Mouse (Mus musculus) MEL (cell line): Measurements from ENCODE around the gene Piezo1. TPM values are rescaled to one million over a fixed set of nuclear protein-coding genes. Genes with fewer than 3 reads are reported as not detected.

Source experiments
- DNase-seq: peaks from one replicate; pipeline ENCODE4 v3.0.0; 2011; ENCODE audit warnings: low read depth, low spot score
- H3K27ac ChIP-seq: 2 replicates; pipeline ENCODE4 v1.5.1; 2012; ENCODE audit warnings: low read depth, mild to moderate bottlenecking, control low read depth, low read length, moderate library complexity; ENCODE audit not compliant: control insufficient read depth
- H3K27me3 ChIP-seq, 2 experiments: fragments of 150-350 bp in 1 of 2; sonication (generic) in 1 of 2; 2 replicates each; pipeline ENCODE4 v1.6.1; 2012; ENCODE audit warnings: low read length in 2 of 2, mild to moderate bottlenecking in 2 of 2, improper control_type of control experiment in 1 of 2, moderate library complexity in 1 of 2; ENCODE audit not compliant: insufficient read depth in 2 of 2, control insufficient read depth in 1 of 2
- H3K36me3 ChIP-seq, 2 experiments: 2 replicates each; pipeline ENCODE4 v1.6.1; 2012 to 2014; ENCODE audit warnings: low read length in 2 of 2, improper control_type of control experiment in 1 of 2, inconsistent platforms in 1 of 2, mild to moderate bottlenecking in 1 of 2; ENCODE audit not compliant: insufficient read depth in 2 of 2, control insufficient read depth in 1 of 2
- H3K4me1 ChIP-seq, 2 experiments: fragments of 150-350 bp in 1 of 2; sonication (generic) in 1 of 2; 2 replicates each; pipeline ENCODE4 v1.6.1; 2012; ENCODE audit warnings: low read length in 2 of 2, improper control_type of control experiment in 1 of 2, mild to moderate bottlenecking in 1 of 2; ENCODE audit not compliant: insufficient read depth in 2 of 2, control insufficient read depth in 1 of 2
- H3K4me3 ChIP-seq, 2 experiments: fragments of 150-350 bp in 1 of 2; sonication (generic) in 1 of 2; 2 replicates each; pipeline ENCODE4 v1.5.1; 2012; ENCODE audit warnings: low read depth in 2 of 2, low read length in 2 of 2, mild to moderate bottlenecking in 2 of 2, moderate library complexity in 2 of 2, control low read depth in 1 of 2, improper control_type of control experiment in 1 of 2; ENCODE audit not compliant: control insufficient read depth in 1 of 2, insufficient read depth in 1 of 2
- H3K79me2 ChIP-seq: 2 replicates; pipeline ENCODE4 v1.6.1; 2012; ENCODE audit warnings: mild to moderate bottlenecking, low read length, moderate library complexity; ENCODE audit not compliant: control insufficient read depth, poor library complexity, insufficient read depth
- H3K9ac ChIP-seq: 2 replicates; pipeline ENCODE4 v1.6.1; 2012; ENCODE audit warnings: low read depth, mild to moderate bottlenecking, control low read depth, low read length, moderate library complexity; ENCODE audit not compliant: control insufficient read depth, poor library complexity, severe bottlenecking
- H3K9me3 ChIP-seq: fragments of 150-350 bp; sonication (generic); replicated peaks from 2 replicates; pipeline ENCODE4 v1.6.1; 2012; ENCODE audit warnings: mild to moderate bottlenecking, low read length, improper control_type of control experiment, moderate library complexity; ENCODE audit not compliant: insufficient read depth
- BHLHE40 ChIP-seq: IDR thresholded peaks from 2 replicates; pipeline ENCODE4 v1.6.1; 2012; ENCODE audit warnings: low read depth, mild to moderate bottlenecking, inconsistent platforms, low read length, improper control_type of control experiment, borderline replicate concordance
- CHD2 ChIP-seq: IDR thresholded peaks from 2 replicates; pipeline ENCODE4 v1.6.1; 2011; ENCODE audit warnings: low read length, improper control_type of control experiment
- CTCF ChIP-seq, 3 experiments: IDR thresholded peaks in 2 of 3; conservative IDR thresholded peaks in 1 of 3; 2 replicates each; pipeline ENCODE4 v1.5.1; 2011 to 2012; ENCODE audit warnings: low read length in 3 of 3, low read depth in 2 of 3, mild to moderate bottlenecking in 2 of 3, improper control_type of control experiment in 1 of 3, inconsistent platforms in 1 of 3, mixed read lengths in 1 of 3, moderate library complexity in 1 of 3; ENCODE audit not compliant: control insufficient read depth in 1 of 3, insufficient read depth in 1 of 3, poor library complexity in 1 of 3, severe bottlenecking in 1 of 3
- E2F4 ChIP-seq: IDR thresholded peaks from 2 replicates; pipeline ENCODE4 v1.6.1; 2011; ENCODE audit warnings: low read depth, low read length, improper control_type of control experiment, borderline replicate concordance
- EP300 ChIP-seq, 2 experiments: IDR thresholded peaks; 2 replicates each; pipeline ENCODE4 v1.6.1; 2011; ENCODE audit warnings: improper control_type of control experiment in 2 of 2, low read length in 2 of 2, low read depth in 1 of 2, mild to moderate bottlenecking in 1 of 2
- ETS1 ChIP-seq: IDR thresholded peaks from 2 replicates; pipeline ENCODE4 v1.6.1; 2012; ENCODE audit warnings: low read depth, mild to moderate bottlenecking, inconsistent platforms, low read length, improper control_type of control experiment, moderate library complexity
- GABPA ChIP-seq: IDR thresholded peaks from 2 replicates; pipeline ENCODE4 v1.6.1; 2012; ENCODE audit warnings: low read depth, mild to moderate bottlenecking, inconsistent platforms, low read length, improper control_type of control experiment, moderate library complexity
- MAX ChIP-seq: IDR thresholded peaks from 2 replicates; pipeline ENCODE4 v1.6.1; 2011; ENCODE audit warnings: low read length, improper control_type of control experiment
- MAZ ChIP-seq: IDR thresholded peaks from 2 replicates; pipeline ENCODE4 v1.6.1; 2012; ENCODE audit warnings: low read depth, mild to moderate bottlenecking, inconsistent platforms, low read length, improper control_type of control experiment
- MEF2A ChIP-seq: IDR thresholded peaks from 2 replicates; pipeline ENCODE4 v1.6.1; 2014; ENCODE audit warnings: low read depth, mild to moderate bottlenecking, inconsistent platforms, low read length, improper control_type of control experiment; ENCODE audit not compliant: poor library complexity, insufficient replicate concordance, severe bottlenecking; ENCODE audit errors: extremely low read depth
- MXI1 ChIP-seq: IDR thresholded peaks from 2 replicates; pipeline ENCODE4 v1.6.1; 2011; ENCODE audit warnings: mild to moderate bottlenecking, low read depth, low read length, improper control_type of control experiment
- NELFE ChIP-seq: IDR thresholded peaks from 2 replicates; pipeline ENCODE4 v1.6.1; 2011; ENCODE audit warnings: low read depth, low read length, improper control_type of control experiment
- NRF1 ChIP-seq: IDR thresholded peaks from 2 replicates; pipeline ENCODE4 v1.6.1; 2014; ENCODE audit warnings: low read depth, mild to moderate bottlenecking, inconsistent platforms, low read length, improper control_type of control experiment, moderate library complexity; ENCODE audit not compliant: poor library complexity, insufficient read depth, severe bottlenecking
- POLR2A ChIP-seq, 2 experiments: IDR thresholded peaks; 2 replicates each; pipeline ENCODE4 v1.6.1; 2011 to 2012; ENCODE audit warnings: low read length in 2 of 2, mild to moderate bottlenecking in 2 of 2, control low read depth in 1 of 2, improper control_type of control experiment in 1 of 2, low read depth in 1 of 2, moderate library complexity in 1 of 2; ENCODE audit not compliant: control insufficient read depth in 1 of 2, insufficient read depth in 1 of 2, poor library complexity in 1 of 2
- POLR2AphosphoS2 ChIP-seq: IDR thresholded peaks from 2 replicates; pipeline ENCODE4 v1.6.1; 2011; ENCODE audit warnings: low read length, improper control_type of control experiment
- RAD21 ChIP-seq: IDR thresholded peaks from 2 replicates; pipeline ENCODE4 v1.6.1; 2011; ENCODE audit warnings: mild to moderate bottlenecking, low read depth, low read length, improper control_type of control experiment
- SMC3 ChIP-seq: IDR thresholded peaks from 2 replicates; pipeline ENCODE4 v1.6.1; 2011; ENCODE audit warnings: low read depth, low read length, improper control_type of control experiment
- TAL1 ChIP-seq: IDR thresholded peaks from 2 replicates; pipeline ENCODE4 v1.6.1; 2012; ENCODE audit warnings: mild to moderate bottlenecking, inconsistent platforms, low read length, moderate library complexity, mixed read lengths
- TCF12 ChIP-seq: IDR thresholded peaks from 2 replicates; pipeline ENCODE4 v1.6.1; 2014; ENCODE audit warnings: low read depth, mild to moderate bottlenecking, inconsistent platforms, low read length, improper control_type of control experiment, moderate library complexity
- UBTF ChIP-seq: IDR thresholded peaks from 2 replicates; pipeline ENCODE4 v1.6.1; 2012; ENCODE audit warnings: low read depth, mild to moderate bottlenecking, inconsistent platforms, low read length, improper control_type of control experiment, moderate library complexity, borderline replicate concordance; ENCODE audit not compliant: insufficient read depth
- ZC3H11A ChIP-seq: IDR thresholded peaks from 2 replicates; pipeline ENCODE4 v1.6.1; 2012; ENCODE audit warnings: low read depth, mild to moderate bottlenecking, inconsistent platforms, low read length, improper control_type of control experiment
- ZKSCAN1 ChIP-seq: IDR thresholded peaks from 2 replicates; pipeline ENCODE4 v1.6.1; 2012; ENCODE audit warnings: low read depth, mild to moderate bottlenecking, inconsistent platforms, low read length, improper control_type of control experiment, moderate library complexity
- ZMIZ1 ChIP-seq: IDR thresholded peaks from 2 replicates; pipeline ENCODE4 v1.6.1; 2012; ENCODE audit warnings: low read depth, mild to moderate bottlenecking, inconsistent platforms, low read length, improper control_type of control experiment, moderate library complexity
- polyA plus RNA-seq, 2 experiments: library from polyadenylated mRNA; stranded (reverse) in 1 of 2; unstranded in 1 of 2; fragments of >175 nt in 1 of 2; fragments of >200 nt in 1 of 2; gene quantifications; 2 replicates each; pipeline versions ENCODE4 v1.2.1 to v1.2.4; 2012; ENCODE audit warnings: low replicate concordance in 2 of 2, low read depth in 1 of 2; ENCODE audit not compliant: insufficient read length in 2 of 2, insufficient read depth in 1 of 2, missing spikeins in 1 of 2
- total RNA-seq: library from RNA; depleted of rRNA; stranded (reverse); fragments of 300-350 nt; gene quantifications from 2 replicates; pipeline ENCODE4 v1.2.3, GENCODE M21; 2012

Piezo1 gene
- total and polyA plus RNA-seq, 3 experiments = 35.1 to 223 (median 144) TPM

- Histone ChIP-seq H3K4me3 (no peak overlapping the region; a peak in 1 of 4 replicates), H3K79me2 (peaks cover 23% of the 10 kb centered on the region), H3K4me1 (peaks cover 1 to 20% of the 10 kb centered on the region in 2 experiments; a peak in 3 of 4 replicates), H3K27ac (no peak overlapping the region), H3K9ac (no peak overlapping the region; the same call in 1 of the 2 replicates)
- no peak for TF ChIP-seq ETS1
- no peak for TF ChIP-seq POLR2A (IDR thresholded peaks at IDR 0.05; ENCODE audit: control insufficient read depth in 1 of 2, insufficient read depth in 1 of 2, low read depth in 1 of 2, low read length in 2 of 2, poor library complexity in 1 of 2)
- no peak for TF ChIP-seq TAL1
- TF ChIP-seq SMC3 = no peak
- no peak for TF ChIP-seq MAX
- TF ChIP-seq CHD2 = no peak
- no peak for TF ChIP-seq POLR2AphosphoS2
- no peak for TF ChIP-seq E2F4
- TF ChIP-seq RAD21 = no peak
- no peak for TF ChIP-seq EP300 (IDR thresholded peaks at IDR 0.05; ENCODE audit: low read depth in 1 of 2, low read length in 2 of 2)
- no peak for TF ChIP-seq NELFE
- no peak for TF ChIP-seq MAZ
- no peak for TF ChIP-seq ZKSCAN1
- no peak for TF ChIP-seq BHLHE40
- TF ChIP-seq MEF2A = no peak
- no peak for TF ChIP-seq MXI1
- no peak for TF ChIP-seq TCF12
- TF ChIP-seq NRF1 = no peak
- no peak for TF ChIP-seq GABPA
- TF ChIP-seq ZC3H11A = no peak
- TF ChIP-seq, all 39 proteins: peak for 0
- DNase-seq = no peak
- peaks cover 0 to 16% of the 10 kb centered on the region in 2 experiments; a peak in 2 of 4 replicates for H3K36me3 ChIP-seq
- H3K27me3 ChIP-seq = no peaks in the 10 kb centered on the region
- H3K9me3 ChIP-seq = no peaks in the 10 kb centered on the region
Observed at GRCm38 (mm10) chr8:122569996-122570395, 18.9 kb upstream of the Piezo1 start.

GRCm38 (mm10) chr8:122569329-122569728 lies 18.2 kb upstream of the Piezo1 start:
- no peak for TF ChIP-seq UBTF
- TF ChIP-seq CTCF (IDR thresholded peaks at IDR 0.05 in 2 of 3, conservative IDR thresholded peaks at IDR 0.05 in 1 of 3; ENCODE audit: control insufficient read depth in 1 of 3, insufficient read depth in 1 of 3, low read depth in 2 of 3, low read length in 3 of 3, poor library complexity in 1 of 3, severe bottlenecking in 1 of 3) = peak; percentile 9 to 15 (median 11); a peak in 1 of 6 replicates
- no peak for TF ChIP-seq ZMIZ1
- TF ChIP-seq POLR2AphosphoS2 = 0 out of 2 replicates have a peak, but pooled peaks have one; percentile 35
- H3K9ac ChIP-seq = peak overlapping the region; percentile 99
- H3K36me3 ChIP-seq = peaks cover 0 to 12% of the 10 kb centered on the region in 2 experiments; a peak in 2 of 4 replicates
- H3K9me3 ChIP-seq = no peaks in the 10 kb centered on the region
- peaks cover 23% of the 10 kb centered on the region for H3K79me2 ChIP-seq
- no peak overlapping the region for H3K27ac ChIP-seq
- DNase-seq = no peak
- H3K4me3 ChIP-seq = peak overlapping the region; percentile 62 to 90; a peak in 3 of 4 replicates
- H3K4me1 ChIP-seq = peaks cover 0 to 15% of the 10 kb centered on the region in 2 experiments; a peak in 3 of 4 replicates
- H3K27me3 ChIP-seq = no peaks in the 10 kb centered on the region
